Mouse (Mus musculus): ENCODE results near the gene Gm49336. TPM values are rescaled to one million over a fixed set of nuclear protein-coding genes. Genes with fewer than 3 reads are reported as not detected.

Gm49336 gene
- total RNA-seq, 2 experiments from 2014 or later, result 89.2 to 97.0 TPM

GRCm38 (mm10) chr14:60170845-60171610, 80.3 kb downstream of the Gm49336 start:
- no peak for ATAC-seq (replicated peaks; ENCODE audit: poor library complexity)

DNA sequence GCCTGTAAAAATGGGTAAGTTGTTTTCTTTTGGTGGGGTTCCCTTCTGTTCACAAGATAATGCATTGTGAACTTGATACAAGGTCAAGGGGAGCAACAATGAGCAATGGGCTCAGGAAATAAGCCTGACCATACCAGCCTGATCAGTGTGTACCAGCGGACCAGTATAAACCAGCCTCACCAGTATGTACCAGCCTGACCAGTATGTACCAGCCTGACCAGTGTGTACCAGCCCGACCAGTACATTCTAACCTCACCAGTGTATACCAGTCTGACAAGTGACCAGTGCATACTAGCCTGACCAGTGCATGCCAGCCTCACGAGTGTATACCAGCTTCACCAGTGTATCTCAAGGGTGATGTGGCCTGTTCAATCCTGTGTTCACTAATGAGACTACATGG, 87.9 kb downstream of the Gm49336 start:
- ATAC-seq (replicated peaks; ENCODE audit: poor library complexity), result no peak

Other genes starting within 250 kb of the Gm49336 start
- gene Atp8a2, start 54.3 kb downstream of the Gm49336 start, total RNA-seq (2015), result 0.32 and 0.68 TPM in 2 replicates
- 0.34 and 0.37 TPM in 2 replicates for gene Atp8a2, start 54.3 kb downstream of the Gm49336 start, total RNA-seq (2017)
- gene Nupl1, start 76 bp downstream of the Gm49336 start, total RNA-seq (2015), result not detected in 2 replicates
- gene Nupl1, start 76 bp downstream of the Gm49336 start, total RNA-seq (2017), result not detected in 2 replicates
- gene Mtmr6, start 13.7 kb upstream of the Gm49336 start, total RNA-seq (2015), result 40.9 and 45.2 TPM in 2 replicates
- 59.6 and 66.2 TPM in 2 replicates for gene Mtmr6, start 13.7 kb upstream of the Gm49336 start, total RNA-seq (2017)
- 0.37 and 0.49 TPM in 2 replicates for gene Amer2, start 121.8 kb upstream of the Gm49336 start, total RNA-seq (2015)
- gene Amer2, start 121.8 kb upstream of the Gm49336 start, total RNA-seq (2017), result under 0.01 and 0.17 TPM in 2 replicates